Mouse (Mus musculus) brain, embryonic 14.5 days (tissue): Measurements from ENCODE around the gene Chchd5.

Experiments
- CTCF ChIP-seq: fragments of 200-500 bp; IDR thresholded peaks from 2 replicates; pipeline ENCODE4 v1.5.1; 2012; ENCODE audit warnings: inconsistent platforms, mild to moderate bottlenecking, moderate library complexity, borderline replicate concordance; ENCODE audit not compliant: insufficient read depth, insufficient read length; ENCODE audit errors: extremely low read depth
- POLR2A ChIP-seq: fragments of 200-500 bp; IDR thresholded peaks from 2 replicates; pipeline ENCODE4 v1.6.1; 2012; ENCODE audit warnings: mild to moderate bottlenecking, inconsistent platforms, borderline replicate concordance; ENCODE audit not compliant: poor library complexity, insufficient read depth, insufficient read length, severe bottlenecking; ENCODE audit errors: extremely low read depth

DNA sequence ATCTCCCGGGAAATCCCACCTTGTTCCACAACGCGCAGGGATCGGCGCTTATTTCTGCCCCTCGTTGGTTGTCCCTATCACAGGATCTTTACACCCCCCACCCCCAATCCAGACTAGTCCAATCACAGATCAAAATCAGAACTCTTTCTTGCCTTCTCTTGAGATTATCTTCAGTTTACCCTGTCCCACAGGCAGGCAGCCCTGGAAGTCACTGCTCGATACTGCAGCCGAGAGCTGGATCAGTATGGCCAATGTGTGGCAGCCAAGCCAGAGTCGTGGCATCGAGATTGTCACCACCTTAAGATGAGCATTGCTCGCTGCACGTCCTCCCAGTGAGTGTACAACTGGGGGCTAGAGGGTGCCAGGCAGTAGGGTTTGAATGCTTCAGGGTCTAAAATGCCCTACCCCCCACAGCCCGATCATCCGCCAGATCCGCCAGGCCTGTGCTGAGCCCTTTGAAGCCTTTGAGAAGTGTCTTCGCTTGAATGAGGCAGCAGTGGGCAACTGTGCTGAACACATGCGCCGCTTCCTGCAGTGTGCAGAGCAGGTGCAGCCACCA, 566 bp downstream of the Chchd5 start:
- TF ChIP-seq CTCF (no peak), POLR2A (no peak)
